Mouse (Mus musculus): ENCODE measurements at regions not wholly inside any gene's neighbourhood (a gene's known extent, or its start where the extent isn't known, plus 50 kb on each side); places are given as distances from the start of the nearest gene placed in this dataset.

DNA sequence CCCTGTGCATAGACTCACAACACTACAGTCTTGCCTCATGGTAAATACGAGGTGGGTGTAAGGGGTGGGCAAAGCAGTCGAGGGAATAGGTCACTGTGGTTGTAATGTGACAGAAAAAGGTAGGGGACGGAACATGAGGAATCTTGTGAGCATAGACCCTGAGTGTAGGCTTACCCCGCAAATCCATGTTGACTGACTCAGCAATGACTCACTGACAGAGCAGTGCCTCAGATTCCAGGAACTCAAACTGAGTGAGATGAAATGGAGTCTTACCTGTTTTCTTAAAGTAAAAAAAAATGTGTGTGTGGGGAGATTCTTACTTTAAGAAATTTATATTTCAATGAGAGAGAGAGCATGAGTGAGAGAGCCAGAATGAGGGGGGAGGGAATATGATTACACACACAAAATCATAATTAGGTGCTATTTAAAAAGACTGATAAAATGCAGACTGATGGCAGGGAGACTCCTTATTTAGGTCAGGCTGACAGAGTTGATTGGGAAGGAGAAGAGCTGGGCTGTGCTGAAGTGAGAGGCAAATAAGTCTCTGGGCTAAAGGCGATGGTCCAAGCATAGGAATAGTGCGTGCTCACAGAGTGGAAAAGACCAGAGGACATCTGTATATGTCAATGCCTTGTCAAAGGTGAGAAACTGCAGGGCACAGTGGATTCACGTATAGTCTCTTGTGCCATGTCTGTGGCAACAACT lies 631.0 kb upstream of the Fam160b2 start:
- no peak for DNase-seq

DNA sequence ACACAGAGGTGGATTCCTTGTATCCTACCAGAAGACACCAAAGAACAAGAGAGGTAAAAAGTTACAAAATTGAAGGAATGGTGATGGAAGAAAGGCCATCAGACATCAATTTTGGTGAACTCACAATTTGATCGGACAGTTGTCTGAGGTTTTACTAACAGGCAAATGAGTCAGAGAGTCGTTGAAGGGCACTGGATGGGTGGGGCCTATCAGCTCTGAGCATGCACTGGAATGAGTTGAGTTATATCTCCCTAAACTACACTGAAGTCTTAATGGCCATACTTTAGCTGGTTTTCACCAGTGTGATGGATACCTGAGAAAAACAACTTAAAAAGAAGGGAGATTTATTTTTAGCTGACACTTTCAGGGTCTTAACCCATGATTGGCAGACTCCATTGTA lies 630.3 kb upstream of the Fam160b2 start:
- DNase-seq = no peak

DNA sequence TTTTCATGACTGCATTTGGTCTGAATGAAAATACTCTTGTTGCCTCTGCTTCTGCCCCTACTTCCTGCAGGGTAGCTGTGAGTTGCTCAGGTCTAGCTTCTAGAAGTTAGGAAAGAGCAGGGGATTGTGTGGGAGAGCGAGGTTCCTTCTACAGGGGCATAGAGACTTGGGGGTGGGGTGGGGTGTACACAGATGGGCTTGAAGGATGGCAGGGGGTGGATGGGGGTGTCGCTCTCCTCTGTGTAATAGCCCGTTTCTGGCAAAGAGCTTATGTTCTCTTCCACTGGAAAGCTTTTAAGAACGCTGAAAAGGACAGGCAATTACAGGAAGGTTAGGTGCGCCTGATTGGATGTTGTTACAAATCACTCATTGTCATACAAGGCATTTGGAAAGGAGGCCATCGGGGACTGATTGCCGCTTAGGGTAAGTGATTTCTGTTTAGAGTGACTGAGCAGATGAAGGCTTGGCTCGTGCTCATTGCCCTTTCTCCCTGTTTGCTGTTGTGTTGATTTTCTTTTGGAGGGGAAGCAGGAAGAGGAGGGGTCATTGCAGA lies 629.3 kb upstream of the Fam160b2 start:
- DNase-seq = no peak

DNA sequence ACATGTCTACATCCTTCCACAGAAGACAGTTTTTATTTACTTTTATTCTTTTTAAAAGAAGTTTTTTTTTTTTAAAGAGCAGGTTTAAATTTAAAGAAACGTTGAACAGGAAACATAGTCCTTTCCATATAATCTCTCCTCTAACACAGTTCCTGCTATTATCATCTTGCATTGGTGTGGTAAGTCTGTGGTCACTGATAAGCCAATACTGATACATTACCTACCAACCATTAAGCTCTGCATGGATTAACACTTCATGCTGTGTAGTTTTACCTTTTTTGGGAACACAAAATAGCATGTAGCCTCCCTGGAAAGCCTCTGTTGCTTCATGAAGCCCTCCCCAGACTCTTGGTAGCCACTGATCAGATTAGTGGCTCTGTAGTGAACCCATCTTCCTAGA lies 617.4 kb upstream of the Fam160b2 start:
- peak; percentile 14 for DNase-seq

DNA sequence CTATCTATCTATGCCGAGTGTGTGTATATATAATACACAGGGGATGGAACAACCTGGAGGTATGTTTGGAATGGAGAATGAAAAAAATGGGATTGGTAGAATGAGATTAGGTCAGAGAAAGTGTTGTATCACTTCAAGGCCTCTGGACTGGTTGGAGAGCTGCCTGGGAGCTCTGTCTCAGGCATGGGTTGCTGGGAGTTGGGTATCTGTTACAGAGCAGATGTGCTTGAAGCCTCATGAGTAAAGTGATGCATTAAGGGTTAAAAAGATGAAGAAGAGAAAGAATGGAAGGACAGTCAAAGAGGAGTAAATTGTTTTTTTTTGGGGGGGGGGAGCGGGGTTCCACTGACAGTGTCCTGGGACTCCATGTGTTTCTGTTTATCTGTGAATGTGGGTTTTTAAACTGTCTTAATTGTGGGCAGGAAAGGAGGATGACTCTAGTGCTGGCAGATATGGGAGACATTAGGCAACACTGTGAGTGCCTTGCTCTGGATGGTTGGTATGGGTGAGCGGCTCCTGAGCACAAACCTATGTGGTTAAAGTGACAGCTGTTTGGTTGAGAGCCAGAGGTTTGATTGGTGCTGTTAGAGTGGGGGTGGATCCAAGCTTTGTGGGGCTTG lies 611.8 kb upstream of the Fam160b2 start:
- DNase-seq = peak; percentile 5

DNA sequence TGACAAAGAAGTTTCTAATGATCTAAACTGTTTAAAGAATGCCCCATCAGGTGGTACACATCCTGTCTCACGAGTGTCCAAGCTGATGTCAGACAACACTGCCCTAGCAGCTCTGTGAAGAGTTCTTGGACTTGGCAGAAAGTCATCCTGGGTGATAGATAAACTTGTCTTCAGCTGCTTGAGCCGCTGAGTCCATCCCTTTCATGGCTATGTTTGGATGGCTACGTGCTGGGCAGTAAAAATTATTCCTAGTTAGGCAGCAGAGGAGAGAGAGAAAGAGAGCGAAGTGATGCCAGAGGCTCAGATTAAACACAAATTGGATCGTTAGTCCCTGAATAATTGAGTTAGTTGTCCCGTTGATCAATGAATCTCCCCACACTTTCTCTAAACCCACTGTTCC lies 603.8 kb upstream of the Fam160b2 start:
- peak; percentile 37 for DNase-seq

DNA sequence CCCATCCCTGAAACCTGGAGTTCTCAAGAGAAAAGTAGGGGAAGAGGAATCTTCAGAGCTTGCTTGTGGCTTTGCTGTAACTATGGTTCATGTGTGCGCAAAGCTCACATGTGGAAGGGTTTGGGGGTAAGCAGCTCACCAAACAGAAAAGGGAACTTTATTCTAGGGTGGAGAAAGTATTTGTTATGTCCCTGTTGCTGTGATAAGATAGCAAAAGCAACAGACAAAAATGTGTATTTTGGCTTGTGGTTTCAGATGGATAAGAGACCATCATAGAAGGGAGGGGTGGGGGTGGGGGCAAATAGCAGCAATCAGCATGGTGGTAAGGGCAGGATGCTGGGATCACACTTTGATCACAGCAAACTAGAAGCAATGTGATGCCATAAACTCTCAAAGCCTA lies 601.3 kb upstream of the Fam160b2 start:
- no peak for DNase-seq

DNA sequence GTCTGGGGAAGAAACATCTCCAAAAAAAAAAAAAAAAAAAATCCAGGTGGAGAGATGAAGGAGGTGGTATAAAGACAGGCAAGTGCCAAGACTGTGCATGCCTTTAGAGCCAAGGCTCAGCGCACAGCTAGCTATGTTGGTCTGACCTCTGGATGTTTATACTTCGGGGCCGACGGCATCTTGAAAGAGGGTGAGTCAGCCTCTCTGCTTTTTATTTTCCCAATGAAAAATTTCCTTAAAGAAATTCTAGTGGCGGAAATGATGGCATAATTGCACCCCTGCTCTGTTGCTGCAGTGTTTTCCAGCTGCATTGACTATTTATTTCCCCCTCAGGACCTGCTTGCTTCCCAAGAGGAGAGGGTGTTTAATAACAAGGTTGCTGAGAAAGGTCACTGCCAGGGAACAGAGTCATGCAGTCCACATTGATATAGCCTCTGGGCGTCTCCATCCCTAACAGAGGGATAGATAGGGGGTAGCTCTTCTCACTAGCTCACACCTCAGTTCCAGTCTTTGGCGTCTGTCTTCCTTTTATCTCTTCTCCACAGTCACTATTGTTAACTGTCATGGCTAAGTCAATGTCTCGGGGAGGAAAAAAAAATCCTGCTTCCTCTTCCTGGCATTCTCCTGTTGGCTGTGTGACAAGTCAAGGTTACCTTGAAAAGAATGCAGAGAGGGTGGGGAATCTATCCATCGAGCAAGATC lies 599.7 kb upstream of the Fam160b2 start:
- DNase-seq = no peak

DNA sequence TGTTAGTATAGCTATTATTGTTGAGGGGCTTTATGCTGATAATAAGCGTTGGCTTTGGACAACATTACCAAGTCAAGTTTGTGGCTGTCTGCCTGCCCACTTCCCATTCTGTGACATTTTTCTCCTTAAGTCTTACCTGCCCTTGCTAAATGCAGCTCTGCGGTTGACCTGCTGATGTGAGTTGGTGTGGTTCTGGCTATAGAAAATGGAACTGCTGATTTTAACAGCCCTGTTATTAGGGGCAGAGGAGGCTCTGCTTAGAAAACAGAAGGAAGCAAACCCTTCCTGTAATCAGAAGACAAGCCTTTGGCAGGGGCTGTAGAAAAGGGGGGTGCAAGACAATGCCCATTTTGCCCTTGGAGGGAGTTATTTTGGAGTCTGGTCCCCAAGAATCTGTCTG lies 594.6 kb upstream of the Fam160b2 start:
- no peak for DNase-seq

DNA sequence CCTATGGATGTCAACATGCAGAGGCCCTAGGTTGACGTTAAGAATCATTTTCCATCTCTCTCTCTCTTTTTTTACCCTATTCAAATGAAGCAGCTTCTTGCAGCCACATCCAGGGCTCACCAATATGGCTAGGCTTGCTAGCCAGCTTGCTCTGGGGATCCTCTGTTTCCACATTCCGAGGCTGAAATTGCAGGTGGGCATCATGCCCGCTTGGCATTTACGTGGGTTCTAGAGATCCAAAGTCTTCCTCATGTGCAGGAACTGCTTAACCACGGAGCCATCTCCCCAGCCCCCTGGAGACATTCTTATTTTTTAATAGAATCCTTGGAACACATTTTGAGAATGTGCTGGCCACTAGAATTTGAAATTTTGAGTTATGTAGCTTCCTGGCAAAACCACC lies 592.9 kb upstream of the Fam160b2 start:
- DNase-seq = no peak

DNA sequence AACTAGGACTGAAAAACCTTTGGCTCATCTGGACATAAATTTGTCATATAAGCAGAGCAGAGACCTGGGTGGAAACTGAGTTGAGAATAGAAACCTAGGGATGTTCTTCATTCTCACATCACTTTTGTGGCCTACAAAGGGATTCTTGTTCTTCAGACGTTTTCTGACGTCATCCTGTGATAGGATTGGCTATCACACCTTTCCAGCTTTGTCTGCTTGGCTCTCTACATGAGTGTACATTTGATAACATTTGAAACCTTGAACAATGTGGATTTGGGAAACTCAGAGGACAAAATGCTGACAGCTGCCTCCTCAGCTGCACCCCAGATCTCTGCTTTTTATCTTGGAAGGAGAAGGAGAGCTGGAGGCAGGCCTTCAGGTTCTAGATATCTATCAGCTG lies 589.7 kb upstream of the Fam160b2 start:
- no peak for DNase-seq

DNA sequence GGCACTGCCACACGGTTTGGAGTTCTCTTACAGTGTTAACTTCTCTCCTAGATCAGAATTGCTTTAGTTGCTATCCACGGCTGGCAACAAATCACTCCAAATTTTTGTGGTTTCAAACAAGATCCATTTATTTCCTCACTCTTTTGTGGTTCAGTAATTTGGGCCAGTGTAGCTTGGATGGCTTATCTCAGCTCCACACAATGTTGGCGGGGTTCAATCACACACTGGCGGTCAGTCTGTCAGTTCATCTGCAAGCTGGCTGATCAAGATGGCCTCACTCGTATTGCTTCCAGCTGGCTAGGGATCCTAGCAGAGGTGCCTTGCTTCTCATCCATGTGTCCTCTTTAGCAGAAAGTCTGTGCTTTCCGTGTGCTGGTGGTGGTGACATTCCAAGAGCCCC lies 577.7 kb upstream of the Fam160b2 start:
- DNase-seq = no peak

DNA sequence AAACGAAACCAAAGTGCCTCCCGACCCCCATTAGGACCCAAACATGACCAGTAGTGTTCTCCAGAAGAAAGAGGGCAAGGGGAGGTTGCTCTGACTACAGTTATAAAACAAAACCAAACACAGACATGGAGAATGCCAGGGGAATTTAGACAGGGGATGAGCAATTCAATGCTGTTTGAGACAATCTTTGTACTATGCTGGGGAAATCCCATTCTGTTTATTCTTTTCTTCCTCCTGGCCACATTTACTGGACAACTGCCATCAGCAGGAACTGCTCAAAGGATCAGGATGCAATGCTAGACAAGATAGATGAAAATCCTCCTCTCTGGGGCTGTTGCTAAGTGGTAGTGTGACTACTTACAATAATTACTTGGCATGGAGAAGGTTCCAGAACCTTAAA lies 574.5 kb upstream of the Fam160b2 start:
- DNase-seq = no peak

DNA sequence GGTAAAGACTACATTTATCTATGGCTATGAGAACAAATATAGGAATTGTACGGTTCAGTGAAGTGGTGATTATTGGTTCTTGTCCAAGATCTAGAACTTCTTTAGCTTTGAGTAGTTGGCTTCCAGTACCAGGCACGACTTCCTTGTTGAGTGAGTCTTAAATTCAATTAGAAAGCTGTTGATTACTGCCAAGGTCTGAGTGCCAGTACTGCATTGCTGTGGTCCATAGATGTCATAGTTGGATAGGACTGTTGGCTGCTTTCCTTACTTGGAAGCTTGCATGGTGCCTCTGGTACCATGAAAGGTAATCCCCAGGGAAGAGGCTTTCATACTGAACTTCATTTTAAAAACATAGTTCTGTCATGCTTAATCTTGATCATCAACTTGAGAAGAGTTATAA lies 559.9 kb upstream of the Fam160b2 start:
- no peak for DNase-seq

DNA sequence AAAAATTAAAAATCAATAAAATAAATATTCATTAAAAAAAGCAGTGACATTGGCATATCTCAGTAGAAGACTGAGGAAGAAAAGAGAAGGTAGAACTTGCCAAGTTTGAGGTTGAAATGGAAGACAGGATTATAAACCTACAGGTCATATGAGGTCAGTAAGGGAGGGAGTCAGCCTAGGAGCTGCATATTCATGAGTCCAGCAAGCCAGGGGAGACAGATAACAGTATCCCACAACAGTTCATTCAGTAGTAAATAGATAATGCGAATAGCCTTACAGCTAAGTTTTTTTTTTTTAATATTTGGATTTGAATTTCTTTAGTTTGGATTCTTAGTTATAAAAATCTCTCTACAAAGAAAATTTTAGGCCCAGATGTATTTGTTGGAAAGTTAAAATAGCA lies 542.8 kb upstream of the Fam160b2 start:
- DNase-seq = no peak

DNA sequence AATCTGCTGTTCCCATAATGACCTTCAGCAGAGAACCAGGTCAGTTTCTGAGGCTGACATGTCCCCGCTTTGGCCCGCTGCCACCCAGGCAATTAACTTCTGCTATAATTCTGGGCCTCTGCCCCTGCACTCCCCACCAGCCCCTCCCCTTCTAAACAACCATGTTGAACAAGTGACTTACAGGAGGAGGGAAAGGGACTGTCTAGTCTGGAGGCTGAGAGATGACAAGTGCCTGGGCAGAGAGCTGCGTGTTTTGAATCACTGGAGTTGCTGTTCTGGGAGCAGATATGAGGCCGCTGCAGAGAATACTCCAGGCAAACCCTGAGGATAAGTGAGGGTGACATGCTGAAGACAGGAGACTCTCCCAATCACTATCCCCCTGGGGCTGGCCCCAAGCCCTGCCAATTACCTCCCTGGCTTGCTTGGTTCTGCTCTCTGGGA lies 530.2 kb upstream of the Fam160b2 start:
- DNase-seq = peak; percentile 94

DNA sequence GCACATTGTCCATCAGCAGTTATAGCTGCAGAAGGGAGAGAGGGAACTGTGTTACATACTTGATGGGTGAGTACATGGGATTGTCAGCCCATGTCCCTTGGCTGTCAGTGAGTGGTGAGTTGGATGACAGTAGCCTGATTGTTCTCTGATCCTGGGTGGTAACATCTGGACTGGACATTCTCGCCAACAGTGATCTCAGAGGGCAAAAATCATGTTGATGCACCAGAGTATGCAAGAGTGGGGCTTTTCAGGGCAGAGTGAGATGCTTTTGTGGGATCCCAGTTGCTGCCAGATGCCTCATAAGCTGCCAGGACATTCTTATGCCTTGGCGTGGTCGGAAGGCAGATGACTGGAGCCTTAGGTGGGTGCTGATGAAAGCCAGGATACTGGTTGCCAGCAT lies 528.9 kb upstream of the Fam160b2 start:
- peak; percentile 97 for DNase-seq

DNA sequence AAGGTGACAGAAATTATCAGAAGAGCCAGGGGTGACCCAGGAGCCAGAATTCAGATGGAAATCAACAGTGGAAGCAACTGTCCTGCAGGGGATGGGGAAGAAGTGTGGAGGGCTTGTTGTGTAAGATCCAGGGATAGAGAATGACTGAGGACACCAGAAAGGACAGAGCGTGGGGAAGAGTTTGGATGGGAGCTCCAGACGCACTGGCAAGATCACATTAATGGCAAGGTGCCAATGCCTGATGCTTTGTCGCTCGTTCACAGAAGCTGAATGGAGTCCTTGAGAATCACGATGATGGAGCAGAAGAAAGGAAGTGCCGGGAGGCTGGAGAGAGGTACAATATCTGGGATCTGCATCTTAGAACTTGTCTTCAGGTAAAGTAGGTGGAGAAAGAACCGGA lies 519.0 kb upstream of the Fam160b2 start:
- peak; percentile 71 for DNase-seq

DNA sequence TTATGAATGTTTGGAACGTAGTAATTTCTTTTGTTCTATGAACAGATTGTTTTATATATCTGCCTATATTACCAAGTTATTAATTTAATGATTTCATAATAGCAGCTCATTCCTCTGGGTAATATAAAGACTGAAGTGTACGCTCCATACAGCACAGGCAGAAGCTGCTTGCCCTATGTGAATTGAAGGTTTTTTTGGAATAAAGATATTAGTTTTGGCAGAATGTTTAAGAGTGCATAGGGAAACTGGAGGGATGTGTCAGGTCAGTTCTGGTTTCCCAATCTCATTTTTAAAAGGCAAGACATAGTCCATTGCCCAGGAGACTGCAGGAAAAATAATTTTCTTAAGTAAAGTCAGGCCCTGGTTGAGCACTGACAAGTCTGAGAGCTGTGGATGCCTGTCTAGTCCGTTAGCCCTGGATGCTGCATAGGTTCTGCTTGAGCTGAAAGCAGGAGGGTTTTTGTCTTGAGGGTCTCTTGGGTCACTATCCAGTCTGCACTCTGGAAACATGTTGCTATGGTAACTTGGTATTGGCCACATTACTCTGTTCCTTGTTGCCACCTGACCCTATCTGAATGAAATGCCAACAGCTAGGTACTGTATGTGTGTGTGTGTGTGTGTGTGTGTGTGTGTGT lies 516.3 kb upstream of the Fam160b2 start:
- DNase-seq = peak; percentile 13

DNA sequence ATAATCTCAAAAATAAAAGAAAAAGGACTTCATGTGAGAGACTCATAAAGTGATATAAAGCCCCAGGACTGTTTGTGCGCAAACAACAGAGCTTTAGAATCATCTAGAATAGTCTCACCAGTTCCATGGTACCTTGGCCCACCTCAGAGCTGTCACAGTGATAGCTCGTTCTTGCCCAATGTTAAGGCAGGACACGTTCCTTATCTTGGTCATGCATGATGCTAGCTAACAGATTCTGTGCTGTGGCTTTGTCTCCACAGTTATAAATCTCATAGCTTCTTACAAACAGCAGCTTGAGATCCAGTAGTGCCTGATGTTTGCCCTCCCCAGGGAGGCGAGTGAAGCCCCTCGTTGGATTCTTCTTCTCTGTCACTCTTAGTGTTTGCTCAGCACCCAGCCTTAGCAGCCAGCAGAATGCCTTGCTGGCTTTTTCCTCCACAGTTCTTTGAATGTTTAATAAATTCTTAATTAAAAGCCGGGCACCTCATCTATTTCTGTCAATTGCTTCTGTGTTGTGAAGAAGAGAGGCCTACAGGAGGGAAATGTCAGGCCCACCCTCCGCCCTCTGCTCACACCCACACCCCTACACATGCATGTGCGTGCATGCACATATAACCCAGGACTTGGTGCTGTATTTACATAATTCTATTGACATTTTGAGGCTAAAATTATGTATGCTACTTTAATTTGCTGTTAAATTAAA lies 515.6 kb upstream of the Fam160b2 start:
- peak; percentile 59 for DNase-seq

DNA sequence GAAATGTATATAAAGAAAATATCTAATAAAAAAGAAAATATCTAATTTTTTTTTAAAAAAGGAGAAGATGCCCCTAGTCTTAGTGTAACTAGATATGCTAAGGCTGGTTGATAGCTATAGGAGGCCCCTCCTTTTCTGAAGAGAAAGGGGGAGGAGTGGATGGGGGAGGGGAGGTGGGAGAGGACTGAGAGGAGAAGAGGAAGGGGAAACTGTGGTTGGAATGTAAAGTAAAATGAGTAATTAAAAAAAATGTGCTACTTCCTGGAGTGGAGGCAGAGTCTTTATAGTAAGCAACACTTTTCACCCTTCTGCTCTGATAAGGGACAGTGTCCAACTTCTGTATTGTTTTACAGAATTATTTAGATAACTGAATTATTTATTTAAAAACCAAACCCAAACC lies 513.6 kb upstream of the Fam160b2 start:
- no peak for DNase-seq

DNA sequence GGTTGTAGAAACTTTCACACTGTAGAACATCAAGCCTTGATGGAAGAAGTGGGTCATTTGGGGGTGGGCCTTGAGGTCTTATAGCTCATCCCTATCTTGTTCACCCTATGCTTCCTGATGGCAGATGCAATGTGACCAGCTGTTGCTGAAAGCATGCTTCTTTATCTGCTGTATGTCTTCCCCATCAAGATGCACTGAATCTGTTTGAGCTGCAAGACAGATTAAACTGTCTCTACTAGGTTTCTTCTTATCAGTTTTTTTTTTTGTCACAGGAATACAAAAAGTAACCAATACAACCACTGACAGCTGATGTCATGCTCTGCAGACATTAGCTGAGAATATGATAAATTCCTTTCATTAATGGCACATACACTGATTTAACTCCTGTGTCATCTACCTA lies 505.0 kb upstream of the Fam160b2 start:
- peak; percentile 2 for DNase-seq

DNA sequence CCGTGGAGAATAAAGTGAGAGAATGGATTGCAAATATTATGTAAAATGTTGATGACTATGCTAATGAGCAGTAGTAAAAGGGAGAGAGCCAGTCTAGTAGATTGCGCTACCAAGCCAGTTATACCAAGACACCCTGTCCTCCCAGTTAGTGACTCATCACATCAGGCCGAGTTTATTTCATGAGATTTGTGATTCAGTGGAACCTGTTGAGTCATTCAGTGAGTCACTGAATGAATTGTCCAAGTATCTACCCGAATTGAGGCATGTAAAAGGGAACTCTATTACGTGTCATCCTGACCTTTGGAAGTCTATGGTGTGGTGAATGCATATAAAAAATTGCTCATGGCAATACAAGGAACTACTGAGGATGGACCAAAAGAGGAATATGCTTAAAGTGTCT lies 504.3 kb upstream of the Fam160b2 start:
- DNase-seq = peak; percentile 66
